Mouse (Mus musculus) CH12.LX (cell line): ENCODE data around the gene Clk1. TPM values are rescaled to one million over a fixed set of nuclear protein-coding genes. Genes with fewer than 3 reads are reported as not detected.

ENCODE experiments used
- DNase-seq: peaks from one replicate; pipeline ENCODE4 v3.0.0-alpha.2; 2013; ENCODE audit errors: extremely low read depth
- H3K27ac ChIP-seq: 2 replicates; pipeline ENCODE4 v1.5.1; 2012; ENCODE audit warnings: low read depth, mild to moderate bottlenecking, control low read depth, moderate library complexity; ENCODE audit not compliant: insufficient read depth
- H3K27me3 ChIP-seq: replicated peaks from 2 replicates; pipeline ENCODE3; 2012; ENCODE audit warnings: inconsistent platforms
- H3K36me3 ChIP-seq, 2 experiments: replicated peaks in 1 of 2; 2 replicates each; pipeline versions ENCODE3 to v1.6.1; 2012; ENCODE audit warnings: inconsistent platforms in 1 of 2, low read length in 1 of 2, mild to moderate bottlenecking in 1 of 2, mixed read lengths in 1 of 2, moderate library complexity in 1 of 2; ENCODE audit not compliant: control insufficient read depth in 1 of 2, insufficient read depth in 1 of 2
- H3K4me1 ChIP-seq, 2 experiments: 2 replicates each; pipeline ENCODE4 v1.6.1; 2012; ENCODE audit warnings: inconsistent platforms in 1 of 2, moderate library complexity in 1 of 2; ENCODE audit not compliant: insufficient read depth in 2 of 2, control insufficient read depth in 1 of 2
- H3K4me2 ChIP-seq: 2 replicates; pipeline ENCODE4 v1.6.1; 2012; ENCODE audit warnings: low read depth, mild to moderate bottlenecking, control low read depth; ENCODE audit not compliant: poor library complexity, insufficient read depth, severe bottlenecking
- H3K4me3 ChIP-seq, 3 experiments: fragments of 150-350 bp in 1 of 3; sonication (generic) in 1 of 3; replicated peaks in 1 of 3; 2 replicates each; pipeline versions ENCODE3 to v1.5.1; 2011 to 2012; ENCODE audit warnings: low read depth in 2 of 3, low read length in 2 of 3, mild to moderate bottlenecking in 2 of 3, moderate library complexity in 2 of 3, control low read depth in 1 of 3, improper control_type of control experiment in 1 of 3, inconsistent platforms in 1 of 3, mixed read lengths in 1 of 3; ENCODE audit not compliant: poor library complexity in 1 of 3
- H3K79me2 ChIP-seq: replicated peaks from 2 replicates; pipeline ENCODE4 v1.6.1; 2012; ENCODE audit warnings: mild to moderate bottlenecking, moderate library complexity; ENCODE audit not compliant: control insufficient read depth, poor library complexity, insufficient read depth, severe bottlenecking; ENCODE audit errors: extremely low read depth
- H3K9ac ChIP-seq: 2 replicates; pipeline ENCODE4 v1.6.1; 2012; ENCODE audit warnings: low read depth, mild to moderate bottlenecking, control low read depth, moderate library complexity; ENCODE audit not compliant: insufficient read depth
- H3K9me3 ChIP-seq: replicated peaks from 2 replicates; pipeline ENCODE3; 2012; ENCODE audit warnings: low read length, inconsistent platforms, mixed read lengths
- CHD1 ChIP-seq: IDR thresholded peaks from 2 replicates; pipeline ENCODE4 v1.6.1; 2012; ENCODE audit warnings: low read depth, low read length, improper control_type of control experiment, inconsistent platforms
- CHD2 ChIP-seq: IDR thresholded peaks from 2 replicates; pipeline ENCODE4 v1.6.1; 2011; ENCODE audit warnings: low read length, improper control_type of control experiment
- ELF1 ChIP-seq: IDR thresholded peaks from 2 replicates; pipeline ENCODE4 v1.6.1; 2014; ENCODE audit warnings: low read depth, mild to moderate bottlenecking, inconsistent platforms, low read length, improper control_type of control experiment
- ETS1 ChIP-seq: conservative IDR thresholded peaks from 2 replicates; pipeline ENCODE4 v1.6.1; 2012; ENCODE audit warnings: low read depth, mild to moderate bottlenecking, inconsistent platforms, low read length, improper control_type of control experiment, moderate library complexity
- GABPA ChIP-seq: IDR thresholded peaks from 2 replicates; pipeline ENCODE4 v1.6.1; 2012; ENCODE audit warnings: low read depth, low read length, improper control_type of control experiment, inconsistent platforms; ENCODE audit not compliant: insufficient replicate concordance
- HCFC1 ChIP-seq: IDR thresholded peaks from 2 replicates; pipeline ENCODE4 v1.6.1; 2012; ENCODE audit warnings: low read depth, mild to moderate bottlenecking, inconsistent platforms, low read length, improper control_type of control experiment
- JUN ChIP-seq: IDR thresholded peaks from 2 replicates; pipeline ENCODE4 v1.6.1; 2011; ENCODE audit warnings: low read depth, mild to moderate bottlenecking, low read length, improper control_type of control experiment, moderate library complexity; ENCODE audit not compliant: insufficient read depth
- MXI1 ChIP-seq: IDR thresholded peaks from 2 replicates; pipeline ENCODE4 v1.6.1; 2011; ENCODE audit warnings: mild to moderate bottlenecking, low read depth, low read length, improper control_type of control experiment
- MYC ChIP-seq: IDR thresholded peaks from 2 replicates; pipeline ENCODE4 v1.6.1; 2011; ENCODE audit warnings: low read depth, mild to moderate bottlenecking, improper control_type of control experiment, low read length
- NELFE ChIP-seq: IDR thresholded peaks from 2 replicates; pipeline ENCODE4 v1.6.1; 2011; ENCODE audit warnings: low read depth, low read length, improper control_type of control experiment
- NRF1 ChIP-seq: IDR thresholded peaks from 2 replicates; pipeline ENCODE4 v1.6.1; 2014; ENCODE audit warnings: low read depth, mild to moderate bottlenecking, inconsistent platforms, low read length, improper control_type of control experiment, moderate library complexity
- PAX5 ChIP-seq: IDR thresholded peaks from 2 replicates; pipeline ENCODE4 v1.6.1; 2012; ENCODE audit warnings: low read length, inconsistent platforms, mixed read lengths
- POLR2AphosphoS2 ChIP-seq: IDR thresholded peaks from 2 replicates; pipeline ENCODE4 v1.6.1; 2011; ENCODE audit warnings: low read depth, low read length, improper control_type of control experiment
- RAD21 ChIP-seq: IDR thresholded peaks from 2 replicates; pipeline ENCODE4 v1.6.1; 2011; ENCODE audit warnings: low read depth, mild to moderate bottlenecking, low read length, improper control_type of control experiment, moderate library complexity
- RCOR1 ChIP-seq: conservative IDR thresholded peaks from 2 replicates; pipeline ENCODE4 v1.6.1; 2012; ENCODE audit warnings: low read depth, mild to moderate bottlenecking, inconsistent platforms, low read length, improper control_type of control experiment
- SMC3 ChIP-seq: IDR thresholded peaks from 2 replicates; pipeline ENCODE4 v1.6.1; 2011; ENCODE audit warnings: low read depth, low read length, improper control_type of control experiment
- TBP ChIP-seq: conservative IDR thresholded peaks from 2 replicates; pipeline ENCODE4 v1.6.1; 2011; ENCODE audit warnings: low read depth, low read length, improper control_type of control experiment
- UBTF ChIP-seq: IDR thresholded peaks from 2 replicates; pipeline ENCODE4 v1.6.1; 2012; ENCODE audit warnings: low read depth, mild to moderate bottlenecking, inconsistent platforms, low read length, improper control_type of control experiment, moderate library complexity
- USF1 ChIP-seq: IDR thresholded peaks from 2 replicates; pipeline ENCODE4 v1.6.1; 2014; ENCODE audit warnings: low read depth, mild to moderate bottlenecking, inconsistent platforms, low read length, improper control_type of control experiment
- ZMIZ1 ChIP-seq: IDR thresholded peaks from 2 replicates; pipeline ENCODE4 v1.6.1; 2012; ENCODE audit warnings: low read depth, mild to moderate bottlenecking, inconsistent platforms, low read length, improper control_type of control experiment
- dilution Hi-C: fragments of 300-500 bp; cut with MboI; formaldehyde crosslinking; loops from 2 replicates; pipeline ENCODE4 v1.14.3; 2020; ENCODE audit warnings: low sequenced_read_pairs; ENCODE audit not compliant: extremely low pct_unique_long_range_greater_than_20kb, extremely low pct_ligation_motif_present
- in situ Hi-C: fragments of 300-500 bp; cut with MboI; formaldehyde crosslinking; loops from 3 replicates; pipeline ENCODE4 v1.14.3; 2019; ENCODE audit warnings: low sequenced_read_pairs, low pct_ligation_motif_present, low pct_unique_long_range_greater_than_20kb, mixed read lengths
- polyA plus RNA-seq: library from polyadenylated mRNA; unstranded; fragments of >175 nt; gene quantifications from 2 replicates; pipeline ENCODE4 v1.2.1, GENCODE M21; 2012; ENCODE audit warnings: low read depth; ENCODE audit not compliant: insufficient read length
- total RNA-seq, 2 experiments: library from RNA; depleted of rRNA; stranded (reverse); fragments of 300-350 nt in 1 of 2; fragments of >200 nt in 1 of 2; gene quantifications; 2 replicates each; pipeline ENCODE4 v1.2.3; 2012 to 2014

The Clk1 gene
- total and polyA plus RNA-seq, 3 experiments = 107 to 209 (median 119) TPM

- Histone ChIP-seq H3K9ac (no peak overlapping the region), H3K4me1 (no peaks in the 10 kb centered on the region), H3K27me3 (no peaks in the 10 kb centered on the region), H3K27ac (no peak overlapping the region), H3K4me3 (no peak overlapping the region), H3K36me3 (peaks cover 55 to 76% of the 10 kb centered on the region in 2 experiments), H3K79me2 (peaks cover 2% of the 10 kb centered on the region), H3K9me3 (no peaks in the 10 kb centered on the region), H3K4me2 (no peak overlapping the region)
- in situ Hi-C loops (no loop called here), dilution Hi-C loops (no loop called here)
- DNase-seq = no peak
- no peak for TF ChIP-seq NRF1
- TF ChIP-seq POLR2AphosphoS2 = peak; percentile 63
These were observed 13.7 kb downstream of the Clk1 start for GRCm38 (mm10) chr1:58410198-58410588.

DNA sequence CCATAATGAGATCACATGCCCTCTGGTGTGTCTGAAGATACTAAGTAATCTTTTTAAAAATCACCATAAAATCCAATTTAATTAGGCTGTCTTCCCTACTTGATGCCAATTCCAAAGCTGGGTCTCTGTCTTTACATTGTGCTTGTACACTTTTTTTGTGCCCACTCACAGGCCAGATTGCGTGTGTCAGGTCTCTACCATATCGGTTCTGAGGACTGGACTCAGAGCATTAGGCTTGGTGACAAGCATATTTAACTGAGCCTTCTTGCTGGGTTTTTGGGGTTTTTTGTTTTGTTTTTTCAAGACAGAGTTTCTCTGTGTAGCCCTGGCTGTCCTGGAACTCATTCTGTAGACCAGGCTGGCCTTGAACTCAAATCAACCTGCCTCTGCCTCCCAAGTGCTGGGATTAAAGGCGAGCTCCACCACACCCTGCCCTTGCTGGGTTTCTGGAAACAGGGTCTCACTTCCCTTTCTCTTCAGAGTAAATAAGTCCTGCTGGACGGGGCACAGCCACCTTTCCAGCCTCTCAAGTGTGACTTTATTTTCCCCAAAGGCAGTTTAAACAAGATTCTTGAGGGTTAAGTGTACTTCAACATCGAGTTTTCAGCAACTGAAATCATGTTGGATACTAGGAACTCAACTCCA, 14.2 kb downstream of the Clk1 start:
- DNase-seq = no peak
- Histone ChIP-seq H3K27ac (no peak overlapping the region; the same call in 1 of the 2 replicates), H3K79me2 (peaks cover 2% of the 10 kb centered on the region; the same call in 1 of the 2 replicates), H3K9me3 (no peaks in the 10 kb centered on the region), H3K4me2 (no peak overlapping the region), H3K27me3 (no peaks in the 10 kb centered on the region), H3K4me1 (no peaks in the 10 kb centered on the region), H3K36me3 (peaks cover 52 to 73% of the 10 kb centered on the region in 2 experiments), H3K9ac (no peak overlapping the region), H3K4me3 (no peak overlapping the region)
- in situ Hi-C loops = no loop called here
- dilution Hi-C loops = no loop called here
- no peak for TF ChIP-seq RCOR1
- 0 out of 2 replicates have a peak, but pooled peaks have one; percentile 27 for TF ChIP-seq CHD2
- no peak for TF ChIP-seq TBP
- TF ChIP-seq POLR2AphosphoS2 = peak; percentile 71; the same call in 1 of the 2 replicates

GRCm38 (mm10) chr1:58408141-58408540, 15.7 kb downstream of the Clk1 start:
- Histone ChIP-seq H3K9me3 (no peaks in the 10 kb centered on the region), H3K4me2 (no peak overlapping the region), H3K27me3 (no peaks in the 10 kb centered on the region), H3K27ac (no peak overlapping the region), H3K4me3 (no peak overlapping the region), H3K4me1 (no peaks in the 10 kb centered on the region), H3K9ac (no peak overlapping the region), H3K36me3 (peaks cover 51 to 73% of the 10 kb centered on the region in 2 experiments), H3K79me2 (peaks cover 2% of the 10 kb centered on the region; the same call in 1 of the 2 replicates)
- TF ChIP-seq ZMIZ1 (no peak), RAD21 (no peak), CHD1 (no peak), GABPA (no peak), UBTF (no peak), MYC (no peak), NELFE (no peak), HCFC1 (no peak), MXI1 (no peak), PAX5 (no peak), USF1 (no peak), TBP (no peak), JUN (no peak), SMC3 (no peak), RCOR1 (no peak), ETS1 (no peak), ELF1 (no peak)
- in situ Hi-C loops = no loop called here
- dilution Hi-C loops = no loop called here
- DNase-seq = no peak
